Mouse (Mus musculus) liver (tissue): Measurements from ENCODE around the gene Dnah9.

Experiments
- DNase-seq: peaks from one replicate; pipeline ENCODE4 v3.0.0-alpha.2; 2020; ENCODE audit warnings: mixed read lengths

The Dnah9 gene

DNA sequence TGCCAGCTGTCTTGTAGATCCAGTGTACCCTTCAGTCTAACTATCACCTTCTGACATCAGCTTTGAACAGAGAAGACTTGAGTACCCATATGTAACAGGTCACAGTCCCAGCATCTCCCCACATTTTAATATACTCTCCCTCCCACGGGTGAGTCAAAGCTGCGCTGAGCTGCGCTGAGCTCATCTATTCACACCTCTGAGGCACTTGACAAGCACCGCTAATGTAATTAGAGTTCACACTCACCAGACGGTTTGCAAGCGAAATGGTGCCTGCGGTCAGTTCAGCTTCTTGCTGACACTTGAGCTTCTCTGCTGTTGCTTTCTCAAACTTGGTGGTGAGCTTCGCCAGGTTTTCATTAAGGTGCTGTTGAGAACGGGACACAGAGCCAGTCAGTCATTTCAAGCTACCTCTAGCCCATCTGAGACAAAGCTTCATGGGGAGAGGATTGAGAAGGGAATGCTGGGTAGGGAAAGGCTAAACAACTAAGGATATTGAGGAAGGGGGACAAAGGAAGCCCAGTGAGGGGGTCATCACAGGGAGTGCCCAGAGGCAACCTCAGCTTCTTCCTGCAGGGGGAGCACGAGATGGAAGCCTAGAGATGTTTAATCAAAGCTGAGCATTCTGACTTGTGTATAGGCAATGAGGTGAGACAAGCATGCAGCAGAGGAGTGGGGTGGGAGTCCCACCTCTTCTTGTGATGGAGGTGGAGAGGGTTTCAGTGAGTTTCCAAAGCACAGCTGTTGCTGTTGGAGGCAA lies 249.7 kb downstream of the Dnah9 start:
- DNase-seq = no peak

DNA sequence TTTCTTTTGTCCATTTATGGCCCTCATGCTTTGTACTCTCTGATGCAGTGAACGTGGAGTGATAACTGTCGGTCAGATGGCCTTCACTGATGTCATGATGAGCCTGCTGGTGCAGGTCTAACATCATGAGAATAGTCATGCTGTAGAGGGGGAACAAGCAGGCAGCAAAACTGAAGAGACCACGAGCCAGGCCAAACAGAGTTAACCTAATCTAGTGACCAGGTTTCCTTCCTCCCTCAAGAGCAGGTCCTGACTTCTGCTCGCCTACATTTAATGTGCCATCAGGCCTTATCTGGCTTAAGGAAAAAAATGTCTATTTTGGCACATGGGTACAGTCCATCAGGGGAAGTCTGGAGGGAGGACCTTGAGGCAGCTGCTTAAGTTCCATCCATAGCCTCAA lies 259.2 kb downstream of the Dnah9 start:
- no peak for DNase-seq

DNA sequence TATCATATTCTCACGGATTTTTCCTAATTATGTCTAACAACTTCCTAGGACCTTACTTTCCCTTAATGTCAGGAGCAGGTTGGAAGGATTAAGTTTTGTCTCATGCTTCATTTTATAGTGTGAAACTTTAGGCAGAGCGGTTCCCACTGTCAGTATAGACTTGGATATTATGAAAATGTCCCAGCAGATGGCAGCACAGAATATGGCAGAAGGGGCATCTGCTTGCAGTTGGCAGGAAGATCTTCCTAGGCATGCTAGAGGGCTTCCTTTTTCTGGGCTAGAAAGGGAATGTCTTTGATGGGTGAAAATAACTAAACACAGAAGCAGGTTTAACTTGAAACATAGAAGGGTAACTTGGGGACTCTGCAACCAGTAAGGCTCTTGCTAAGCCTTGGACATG lies 262.9 kb downstream of the Dnah9 start:
- no peak for DNase-seq

- DNase-seq = no peak
Observed at GRCm38 (mm10) chr11:65903944-65904343, 264.4 kb downstream of the Dnah9 start.

- no peak for DNase-seq
Observed at GRCm38 (mm10) chr11:65881465-65881864, 286.9 kb downstream of the Dnah9 start.

GRCm38 (mm10) chr11:65877146-65877775 lies 291.1 kb downstream of the Dnah9 start:
- DNase-seq = no peak

- no peak for DNase-seq
Observed at GRCm38 (mm10) chr11:65861476-65861875, 306.9 kb downstream of the Dnah9 start.

DNA sequence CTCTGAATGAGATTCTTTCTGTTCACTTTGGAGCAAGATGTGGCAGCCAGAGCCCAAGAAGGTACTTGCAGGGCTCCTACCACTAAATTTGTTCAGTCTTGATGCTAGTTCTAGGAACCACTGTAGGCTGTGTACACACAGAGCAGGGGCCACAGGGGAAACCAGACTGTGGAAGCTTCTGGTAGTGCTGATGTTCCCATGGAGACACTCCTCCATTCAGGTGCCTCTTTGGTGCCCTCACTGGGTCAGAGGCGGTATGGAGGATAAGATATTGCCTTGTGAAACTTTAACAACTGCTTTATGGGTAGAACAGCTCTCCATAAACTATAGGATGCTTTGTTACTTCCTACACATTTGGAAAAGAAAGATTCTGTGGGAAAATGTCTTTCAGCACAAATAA lies 316.3 kb downstream of the Dnah9 start:
- no peak for DNase-seq

GRCm38 (mm10) chr11:65846446-65846845 lies 321.9 kb downstream of the Dnah9 start:
- DNase-seq = no peak

- DNase-seq = peak; percentile 7
Observed at GRCm38 (mm10) chr11:65838999-65839398, 329.4 kb downstream of the Dnah9 start.

DNA sequence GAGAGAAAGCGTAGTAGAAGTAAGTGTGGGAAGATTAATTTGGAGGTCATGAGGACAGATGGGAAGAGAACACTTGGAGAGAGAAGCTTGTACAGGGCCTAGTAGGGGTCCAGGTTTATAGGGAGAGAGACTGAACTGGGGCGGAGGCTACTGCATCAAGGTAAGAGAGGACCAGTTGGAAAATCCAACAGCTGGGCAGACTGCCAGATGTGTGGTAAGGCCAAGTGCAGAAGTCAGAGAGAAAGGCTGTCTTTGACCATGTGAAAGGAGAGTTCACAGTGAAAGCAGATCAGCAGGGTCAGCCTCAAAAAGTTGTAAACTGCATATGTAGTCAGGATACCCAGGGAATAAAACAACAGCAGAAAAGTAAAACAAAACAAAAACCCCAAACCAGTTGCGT lies 343.8 kb downstream of the Dnah9 start:
- no peak for DNase-seq

DNA sequence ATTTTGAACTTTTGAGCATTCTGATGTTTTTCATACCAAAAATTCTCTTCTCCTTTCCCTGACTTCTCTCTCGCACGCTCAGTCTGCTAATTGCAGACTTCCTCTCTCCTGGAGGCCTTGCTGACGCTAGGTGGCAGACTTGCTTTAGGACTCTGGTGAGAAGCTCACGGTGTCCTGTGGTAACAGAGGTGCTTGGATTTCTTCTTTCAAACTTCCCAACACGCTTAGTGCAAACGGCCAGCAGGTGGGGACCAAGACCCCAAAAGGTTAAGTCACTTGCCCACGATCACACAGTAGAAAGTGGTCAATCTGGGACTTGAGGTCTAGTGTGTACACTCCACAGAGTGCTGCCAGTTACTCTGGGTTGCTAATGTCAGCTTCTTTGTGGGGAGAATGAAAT lies 347.5 kb downstream of the Dnah9 start:
- DNase-seq = peak; percentile 63

DNA sequence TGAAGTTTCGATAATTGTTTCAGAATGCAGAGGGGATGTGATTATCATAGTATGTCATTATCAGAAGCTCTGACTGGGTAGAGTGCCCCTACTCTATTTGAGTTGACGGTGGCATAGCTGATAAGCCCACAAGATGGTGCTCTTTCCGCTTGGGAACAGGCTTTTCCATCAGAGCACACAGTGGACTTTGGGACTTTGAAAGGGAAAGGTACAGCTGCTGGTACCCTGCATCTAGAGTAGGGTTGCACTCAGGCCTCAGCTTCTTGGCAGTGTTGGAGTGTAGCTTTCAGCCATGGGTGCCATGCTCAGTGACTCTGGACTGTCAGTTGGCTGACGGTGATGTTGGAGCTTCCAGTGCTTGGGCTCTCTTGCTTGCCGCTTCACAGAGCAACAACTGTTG lies 348.1 kb downstream of the Dnah9 start:
- DNase-seq = no peak

GRCm38 (mm10) chr11:65818193-65818592 lies 350.2 kb downstream of the Dnah9 start:
- DNase-seq = no peak

- DNase-seq = no peak
Observed at GRCm38 (mm10) chr11:65816237-65816636, 352.1 kb downstream of the Dnah9 start.

DNA sequence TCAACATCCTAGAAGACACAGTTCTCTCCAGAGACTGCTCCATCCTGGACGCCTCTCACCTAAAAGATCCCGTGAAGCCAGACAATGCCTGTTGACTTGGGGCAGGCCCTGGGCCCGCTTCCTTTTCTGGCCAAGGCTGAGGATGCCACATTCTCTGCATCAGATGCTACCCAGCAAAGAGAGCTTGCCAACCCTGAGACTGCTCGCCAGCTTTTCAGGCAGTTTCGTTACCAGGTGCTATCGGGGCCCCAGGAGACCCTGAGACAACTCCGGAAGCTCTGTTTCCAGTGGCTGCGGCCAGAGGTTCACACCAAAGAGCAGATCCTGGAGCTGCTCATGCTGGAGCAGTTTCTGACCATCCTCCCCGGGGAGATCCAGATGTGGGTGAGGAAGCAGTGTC lies 354.0 kb downstream of the Dnah9 start:
- DNase-seq = no peak

DNA sequence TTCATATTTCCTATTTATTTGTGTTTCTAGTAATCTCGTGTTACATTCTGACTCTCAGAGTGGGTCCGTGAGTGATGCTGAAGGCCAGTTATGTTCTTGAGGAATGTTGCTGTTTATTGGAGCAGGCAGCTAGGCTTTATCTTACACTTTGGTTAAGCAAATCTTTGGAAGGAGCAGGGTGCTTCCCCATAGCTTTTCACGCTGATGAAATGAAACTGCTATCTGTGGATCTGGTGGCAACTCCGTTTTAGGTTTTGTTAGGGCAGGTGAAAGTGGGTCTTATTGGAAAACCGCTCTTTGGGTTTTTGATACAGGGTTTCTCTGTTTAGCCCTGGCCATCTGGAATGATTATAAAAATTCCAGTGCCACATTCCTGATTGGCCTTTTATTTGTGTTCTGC lies 356.3 kb downstream of the Dnah9 start:
- DNase-seq = no peak

DNA sequence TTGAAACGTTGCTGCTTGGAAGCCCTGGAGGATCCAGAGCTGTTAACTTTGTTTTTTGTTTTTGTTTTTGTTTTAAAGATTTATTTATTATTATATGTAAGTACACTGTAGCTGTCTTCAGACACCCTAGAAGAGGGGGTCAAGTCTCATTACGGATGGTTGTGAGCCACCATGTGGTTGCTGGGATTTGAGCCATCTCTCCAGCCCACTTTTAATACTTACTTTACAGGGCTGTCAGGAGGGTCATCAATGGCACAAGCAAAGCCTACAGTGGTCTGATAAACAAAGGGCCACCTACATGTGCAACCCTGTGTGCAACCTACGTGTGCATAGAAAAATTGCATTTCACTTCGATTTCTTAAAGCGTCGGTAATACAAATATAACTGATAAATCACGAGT lies 360.8 kb downstream of the Dnah9 start:
- no peak for DNase-seq

DNA sequence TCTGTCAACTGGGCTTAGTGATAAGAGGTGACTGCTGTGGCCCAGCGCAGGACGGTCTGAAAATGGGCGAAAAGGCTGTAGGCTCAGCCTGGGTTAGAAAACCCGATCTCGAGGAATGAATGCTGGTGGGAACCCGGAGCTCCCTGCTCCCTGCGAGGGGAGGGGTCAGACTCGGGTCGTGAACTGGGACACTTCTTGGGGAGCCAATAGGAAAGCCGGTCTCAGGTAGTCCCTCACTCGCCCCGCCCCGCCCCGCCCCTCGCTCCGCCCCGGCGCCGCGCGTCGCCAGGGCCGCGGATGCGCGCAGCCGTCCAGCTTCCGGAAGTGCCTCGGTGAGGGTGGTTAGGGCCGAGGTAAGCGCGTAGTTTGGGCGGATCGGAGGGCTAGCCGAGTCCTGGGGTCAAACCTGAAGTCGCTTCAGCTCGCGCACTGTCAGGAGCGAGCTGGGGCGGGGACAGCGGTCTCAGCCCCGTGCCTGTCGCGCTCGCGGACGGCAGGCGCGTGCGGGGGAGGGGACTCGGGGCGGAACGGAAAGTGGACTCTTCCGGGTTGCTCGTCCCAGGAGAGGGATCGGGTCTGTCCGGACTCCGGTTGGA lies 361.3 kb downstream of the Dnah9 start, which contains the start of gene Zkscan6:
Gene Zkscan6 (plus strand): TSS at position 267 of the 596 bp plus-strand sequence.
- DNase-seq = peak; percentile 97

- peak; percentile 62 for DNase-seq
Observed at GRCm38 (mm10) chr11:65806321-65806904, 361.9 kb downstream of the Dnah9 start.

- no peak for DNase-seq
Observed at GRCm38 (mm10) chr11:65801899-65802298, 366.5 kb downstream of the Dnah9 start.

DNA sequence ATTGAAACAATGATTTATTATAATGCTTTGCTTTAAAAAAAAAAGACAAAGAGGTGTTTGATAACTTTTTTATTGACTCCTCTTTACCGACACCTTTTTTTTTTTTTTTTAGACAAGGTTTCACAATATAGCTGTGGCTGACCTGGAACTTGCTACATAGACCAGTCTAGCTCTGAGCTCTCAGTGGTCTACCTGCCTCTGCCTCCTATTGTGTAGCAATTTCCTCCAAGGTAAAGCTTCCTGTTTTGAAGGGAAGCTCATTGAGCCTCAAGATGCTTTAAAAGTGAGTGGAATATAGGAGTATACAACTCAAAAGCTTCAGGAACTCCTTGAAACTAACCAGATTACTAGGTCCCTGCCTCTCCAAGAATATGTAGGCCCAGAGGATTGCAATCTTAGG lies 372.5 kb downstream of the Dnah9 start:
- no peak for DNase-seq

DNA sequence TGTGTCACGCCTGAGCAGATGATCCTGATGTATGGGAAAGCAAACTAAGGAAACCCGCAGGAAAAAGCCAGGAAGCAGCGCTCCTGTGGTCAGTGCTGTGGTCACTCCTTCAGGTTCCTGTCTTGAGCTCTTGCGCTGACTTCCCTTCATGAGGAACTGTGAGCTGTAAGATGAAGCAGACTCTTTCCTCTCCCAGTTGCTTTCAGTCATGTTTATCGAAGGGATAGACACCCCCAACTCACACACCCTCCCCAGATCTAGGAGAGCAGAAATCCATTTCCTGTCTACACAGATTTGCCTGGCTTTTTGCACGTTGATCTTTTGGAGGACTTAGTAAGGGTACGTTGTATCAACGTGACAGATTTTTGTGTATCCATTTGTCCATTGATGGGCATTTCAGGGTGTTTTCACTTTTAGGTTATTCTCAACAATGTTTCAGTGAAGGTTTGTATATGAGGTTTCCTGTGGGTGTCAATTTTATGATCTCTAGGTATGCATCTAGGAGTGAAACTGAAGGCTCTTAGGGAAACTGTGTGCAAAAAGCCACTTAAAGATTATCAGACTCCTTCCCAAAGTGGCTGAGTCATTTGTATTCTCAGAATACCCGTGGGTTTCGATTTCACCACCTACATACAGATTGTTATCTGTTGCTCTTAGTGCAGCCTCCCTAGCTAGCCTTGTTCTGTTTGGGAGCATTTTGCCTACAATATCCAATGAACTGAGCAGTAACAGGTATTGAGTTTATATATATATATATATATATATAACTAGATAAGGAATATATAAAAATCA lies 373.7 kb downstream of the Dnah9 start:
- DNase-seq = no peak
